Mouse (Mus musculus): Measurements from ENCODE around the gene Tgfbrap1.
"Not testable (repeated sequence)": the region's sequence is repeated elsewhere in the genome, so short reads cannot be mapped to it uniquely, and the experiment has no call there.

Tgfbrap1 gene

GRCm38 (mm10) chr1:43098031-43098984 is at the start of gene Tgfbrap1, which contains the start of gene AI597479:
Gene Tgfbrap1 (minus strand): TSS chr1:43098637.
Gene AI597479 (plus strand): TSS chr1:43098710.
- DNase-seq (ENCODE audit: extremely low spot score): peak; percentile 96

GRCm38 (mm10) chr1:43147474-43147873 is 49.0 kb upstream of the Tgfbrap1 start:
- no peak for DNase-seq (ENCODE audit: extremely low spot score)

- DNase-seq (ENCODE audit: extremely low spot score): no peak
These were observed 47.0 kb upstream of the Tgfbrap1 start for GRCm38 (mm10) chr1:43145388-43145787.

- DNase-seq (ENCODE audit: extremely low spot score): no peak
These were observed 46.0 kb upstream of the Tgfbrap1 start for GRCm38 (mm10) chr1:43144338-43144906.

GRCm38 (mm10) chr1:43143791-43144190 is 45.4 kb upstream of the Tgfbrap1 start:
- no peak for DNase-seq (ENCODE audit: extremely low spot score)

- DNase-seq (ENCODE audit: extremely low spot score): no peak
These were observed 44.8 kb upstream of the Tgfbrap1 start for GRCm38 (mm10) chr1:43143284-43143683.

GRCm38 (mm10) chr1:43142849-43143248 is 44.4 kb upstream of the Tgfbrap1 start:
- DNase-seq (ENCODE audit: extremely low spot score): no peak

- DNase-seq (ENCODE audit: extremely low spot score): no peak
These were observed 43.1 kb upstream of the Tgfbrap1 start for GRCm38 (mm10) chr1:43141555-43141961.

GRCm38 (mm10) chr1:43139587-43140266 is 41.3 kb upstream of the Tgfbrap1 start:
- peak; percentile 90 for DNase-seq (ENCODE audit: extremely low spot score)

GRCm38 (mm10) chr1:43138268-43138812 is 39.9 kb upstream of the Tgfbrap1 start:
- DNase-seq (ENCODE audit: extremely low spot score): no peak

- DNase-seq (ENCODE audit: extremely low spot score): no peak
These were observed 38.9 kb upstream of the Tgfbrap1 start for GRCm38 (mm10) chr1:43137334-43137733.

- DNase-seq (ENCODE audit: extremely low spot score): not testable (repeated sequence)
These were observed 38.1 kb upstream of the Tgfbrap1 start for GRCm38 (mm10) chr1:43136488-43137029.

GRCm38 (mm10) chr1:43131591-43131990 is 33.2 kb upstream of the Tgfbrap1 start:
- no peak for DNase-seq (ENCODE audit: extremely low spot score)

- no peak for DNase-seq (ENCODE audit: extremely low spot score)
These were observed 32.0 kb upstream of the Tgfbrap1 start for GRCm38 (mm10) chr1:43130219-43130981.

GRCm38 (mm10) chr1:43127820-43128610 is 29.6 kb upstream of the Tgfbrap1 start:
- no peak for DNase-seq (ENCODE audit: extremely low spot score)

- no peak for DNase-seq (ENCODE audit: extremely low spot score)
These were observed 28.8 kb upstream of the Tgfbrap1 start for GRCm38 (mm10) chr1:43127196-43127595.

GRCm38 (mm10) chr1:43124726-43125125 is 26.3 kb upstream of the Tgfbrap1 start:
- no peak for DNase-seq (ENCODE audit: extremely low spot score)

- DNase-seq (ENCODE audit: extremely low spot score): no peak
These were observed 24.2 kb upstream of the Tgfbrap1 start for GRCm38 (mm10) chr1:43122616-43123015.

- DNase-seq (ENCODE audit: extremely low spot score): no peak
These were observed 22.5 kb upstream of the Tgfbrap1 start for GRCm38 (mm10) chr1:43120950-43121349.

GRCm38 (mm10) chr1:43117435-43117834 is 19.0 kb upstream of the Tgfbrap1 start:
- no peak for DNase-seq (ENCODE audit: extremely low spot score)
